Mouse (Mus musculus) cerebellum, adult 2 months (tissue): ENCODE results near the gene Creb3l2. TPM values are rescaled to one million over a fixed set of nuclear protein-coding genes. Genes with fewer than 3 reads are reported as not detected.

Source experiments
- DNase-seq, 2 experiments: peaks; one replicate each; pipeline ENCODE4 v3.0.0; 2021
- H3K27ac ChIP-seq: fragments of 200-500 bp; 2 replicates; pipeline ENCODE4 v1.5.1; 2012; ENCODE audit warnings: low read length, control low read depth, inconsistent platforms; ENCODE audit not compliant: insufficient read depth
- H3K27me3 ChIP-seq: fragments of 200-500 bp; 2 replicates; pipeline ENCODE4 v1.6.1; 2012; ENCODE audit warnings: inconsistent platforms, mild to moderate bottlenecking, low read length, moderate library complexity; ENCODE audit not compliant: control insufficient read depth, insufficient read depth
- H3K4me1 ChIP-seq: fragments of 200-500 bp; 2 replicates; pipeline ENCODE4 v1.6.1; 2011; ENCODE audit warnings: low read length; ENCODE audit not compliant: control insufficient read depth, insufficient read depth
- H3K4me3 ChIP-seq: fragments of 200-500 bp; replicated peaks from 2 replicates; pipeline ENCODE3; 2011; ENCODE audit warnings: mild to moderate bottlenecking, low read depth, low read length, control low read depth; ENCODE audit not compliant: insufficient read depth
- CTCF ChIP-seq: fragments of 200-500 bp; IDR thresholded peaks from 2 replicates; pipeline ENCODE4 v1.5.1; 2011; ENCODE audit warnings: low read depth, mild to moderate bottlenecking, control low read depth, low read length, moderate library complexity, borderline replicate concordance; ENCODE audit not compliant: insufficient read depth
- POLR2A ChIP-seq: fragments of 200-500 bp; IDR thresholded peaks from 2 replicates; pipeline ENCODE4 v1.6.1; 2011; ENCODE audit warnings: low read length, control low read depth, borderline replicate concordance; ENCODE audit not compliant: insufficient read depth
- WGBS: fragments of 180-500 bp; shearing (Covaris S2); methylation state at CpG from one replicate; pipeline ENCODE4 v1.1.7; 2018; 5-methylcytosine and 5-hydroxymethylcytosine counted together
- polyA plus RNA-seq: library from polyadenylated mRNA; depleted of rRNA; stranded (reverse); fragments of >200 nt; gene quantifications from 2 replicates; pipeline ENCODE4 v1.2.3, GENCODE M21; 2012; rRNA removed

The Creb3l2 gene
- polyA plus RNA-seq, 1 experiment = 5.4 TPM

DNA sequence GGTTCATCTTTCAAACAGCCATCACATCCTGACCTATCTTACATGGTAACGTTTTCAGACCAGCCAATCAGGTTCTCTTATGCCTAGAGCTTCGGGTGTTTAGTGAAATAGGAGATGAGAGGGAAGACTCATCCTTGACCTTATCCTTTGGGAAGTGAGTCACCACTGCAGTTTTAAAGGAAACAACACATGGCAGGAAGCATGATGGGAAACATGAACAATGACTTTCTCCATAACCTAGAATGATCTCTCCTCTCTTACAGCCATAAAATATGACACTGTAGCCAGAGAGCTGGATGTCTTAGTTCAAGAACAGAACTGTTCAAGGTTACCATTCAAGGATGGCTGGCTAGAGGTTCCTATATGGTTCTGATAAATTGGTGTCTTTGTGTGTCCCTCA, 158.6 kb downstream of the Creb3l2 start:
- no peak overlapping the region for H3K27ac ChIP-seq
- H3K27me3 ChIP-seq = no peaks in the 10 kb centered on the region
- 78% methylated on average over 2 of the region's 2 CpGs for WGBS
- no peak for TF ChIP-seq POLR2A
- TF ChIP-seq CTCF = no peak
- H3K4me1 ChIP-seq = no peaks in the 10 kb centered on the region
- no peak for DNase-seq
- no peak overlapping the region for H3K4me3 ChIP-seq

DNA sequence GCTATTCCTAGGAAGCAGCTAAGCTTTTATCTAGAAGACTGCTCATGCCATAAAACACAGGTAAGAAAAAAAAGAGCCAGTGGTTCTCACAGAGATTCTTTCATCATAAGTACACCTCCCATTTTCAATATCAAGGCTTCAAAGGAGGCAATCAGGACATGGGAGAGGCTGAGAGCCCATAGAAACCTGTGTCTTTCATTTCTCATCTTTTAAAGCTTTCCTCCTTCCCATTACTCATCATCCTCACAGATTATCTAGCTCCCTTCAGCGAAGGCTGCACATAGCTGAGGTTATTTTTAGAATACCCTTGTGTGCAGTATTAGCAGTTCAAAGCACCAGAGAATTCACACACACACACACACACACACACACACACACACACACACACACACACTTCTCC, 159.3 kb downstream of the Creb3l2 start:
- 52% methylated on average over 1 of the region's 1 CpGs for WGBS
- Histone ChIP-seq H3K27me3 (no peaks in the 10 kb centered on the region), H3K4me1 (no peaks in the 10 kb centered on the region), H3K27ac (no peak overlapping the region), H3K4me3 (no peak overlapping the region)
- TF ChIP-seq CTCF (no peak), POLR2A (no peak)
- no peak for DNase-seq

Other genes starting within 250 kb of the Creb3l2 start
- 7.2 and 7.5 TPM in 2 replicates for gene Dgki, start 142.0 kb downstream of the Creb3l2 start, polyA plus RNA-seq
- gene Akr1d1, start 88.0 kb upstream of the Creb3l2 start, polyA plus RNA-seq = not detected in 2 replicates